Mouse (Mus musculus) liver, embryonic 14.5 days (tissue): ENCODE measurements around the gene Usp42. TPM values are rescaled to one million over a fixed set of nuclear protein-coding genes. Genes with fewer than 3 reads are reported as not detected.

ENCODE experiments used
- ATAC-seq: fragments of 200-750 bp; cut with Nextera tagmentation; 2 replicates; pipeline ENCODE4 v1.8.0; 2017; ENCODE audit warnings: moderate number of reproducible peaks, mild to moderate bottlenecking, moderate library complexity; ENCODE audit not compliant: insufficient read depth
- DNase-seq, 3 experiments: peaks; one replicate each; pipeline ENCODE4 v3.0.0-alpha.2; 2012 to 2013; ENCODE audit warnings: low read depth in 3 of 3, low spot score in 3 of 3
- H3K27ac ChIP-seq: fragments of 300-500 bp; sonication (generic); 2 replicates; pipeline ENCODE4 v1.5.1; 2014; ENCODE audit warnings: moderate library complexity, mild to moderate bottlenecking, control low read depth, inconsistent platforms
- H3K27me3 ChIP-seq: fragments of 300-500 bp; sonication (generic); 2 replicates; pipeline ENCODE4 v1.6.1; 2014; ENCODE audit warnings: mild to moderate bottlenecking, low read length, moderate library complexity; ENCODE audit not compliant: control insufficient read depth, insufficient read depth
- H3K36me3 ChIP-seq: fragments of 300-500 bp; sonication (generic); replicated peaks from 2 replicates; pipeline ENCODE4 v1.6.1; 2014; ENCODE audit warnings: low read depth; ENCODE audit not compliant: control insufficient read depth, insufficient read depth
- H3K4me1 ChIP-seq, 2 experiments: fragments of 200-500 bp in 1 of 2; fragments of 300-500 bp in 1 of 2; sonication (generic) in 1 of 2; replicated peaks; 2 replicates each; pipeline ENCODE4 v1.6.1; 2012 to 2014; ENCODE audit warnings: antibody characterized with exemption in 1 of 2, inconsistent platforms in 1 of 2, low read length in 1 of 2; ENCODE audit not compliant: control insufficient read depth in 2 of 2, insufficient read depth in 2 of 2
- H3K4me2 ChIP-seq: fragments of 300-500 bp; sonication (generic); 2 replicates; pipeline ENCODE4 v1.6.1; 2014; ENCODE audit warnings: low read depth, mild to moderate bottlenecking, control low read depth, moderate library complexity
- H3K4me3 ChIP-seq, 2 experiments: fragments of 200-500 bp in 1 of 2; fragments of 300-500 bp in 1 of 2; sonication (generic) in 1 of 2; 2 replicates each; pipeline ENCODE4 v1.5.1; 2012 to 2014; ENCODE audit warnings: low read depth in 2 of 2, low read length in 2 of 2, mild to moderate bottlenecking in 2 of 2, control low read depth in 1 of 2, inconsistent platforms in 1 of 2, moderate library complexity in 1 of 2; ENCODE audit not compliant: insufficient read depth in 1 of 2
- H3K9ac ChIP-seq: fragments of 300-500 bp; sonication (generic); replicated peaks from 2 replicates; pipeline ENCODE4 v1.6.1; 2014; ENCODE audit warnings: mild to moderate bottlenecking, control low read depth, moderate library complexity
- H3K9me3 ChIP-seq: fragments of 300-500 bp; sonication (generic); 2 replicates; pipeline ENCODE4 v1.6.1; 2016; ENCODE audit warnings: low read length, mixed read lengths; ENCODE audit not compliant: control insufficient read depth
- CTCF ChIP-seq: IDR thresholded peaks from 2 replicates; pipeline ENCODE4 v1.5.1; 2016; ENCODE audit warnings: antibody characterized with exemption, low read depth, control low read depth
- EP300 ChIP-seq: IDR thresholded peaks from 2 replicates; pipeline ENCODE4 v1.6.1; 2016; ENCODE audit warnings: antibody characterized with exemption, low read depth
- WGBS: fragments of 180-500 bp; shearing (Covaris S2); extraction: QIAGEN DNeasy Blood & Tissue Kit; methylation state at CpG from one replicate; pipeline ENCODE4 v1.1.7; 2014; ENCODE audit not compliant: insufficient replicate concordance; 5-methylcytosine and 5-hydroxymethylcytosine counted together
- polyA plus RNA-seq, 2 experiments: library from polyadenylated mRNA; depleted of rRNA in 1 of 2; stranded (reverse) in 1 of 2; unstranded in 1 of 2; fragments of >200 nt; fragmentation: Nextera tagmentation in 1 of 2; extraction: Ambion mirVana in 1 of 2; gene quantifications; 2 replicates each; pipeline versions ENCODE4 v1.2.1 to v1.2.3; 2012 to 2014

Gene Usp42
- polyA plus RNA-seq, 2 experiments, result 1.7 to 2.5 TPM

GRCm38 (mm10) chr5:143666015-143666414, 66.1 kb downstream of the Usp42 start:
- Histone ChIP-seq H3K27ac (peak overlapping the region; percentile 71), H3K9ac (0 out of 2 replicates have a peak overlapping the region, but pooled peaks have one; percentile 20), H3K9me3 (no peaks in the 10 kb centered on the region), H3K4me3 (no peak overlapping the region), H3K27me3 (no peaks in the 10 kb centered on the region), H3K4me2 (peak overlapping the region; percentile 35), H3K4me1 (peaks cover 10 to 21% of the 10 kb centered on the region in 2 experiments), H3K36me3 (no peaks in the 10 kb centered on the region)
- DNase-seq, result peak; percentile 59 to 65 (median 61)
- TF ChIP-seq CTCF, result peak; percentile 25; the same call in 1 of the 2 replicates
- peak; percentile 55; the same call in 1 of the 2 replicates for TF ChIP-seq EP300
- peak; percentile 81 for ATAC-seq
- 34% methylated on average over 1 of the region's 1 CpGs for WGBS

- no peak for DNase-seq
- no peak overlapping the region for H3K4me3 ChIP-seq
- no peaks in the 10 kb centered on the region for H3K9me3 ChIP-seq
- peaks cover 10 to 21% of the 10 kb centered on the region in 2 experiments for H3K4me1 ChIP-seq
- no peak overlapping the region for H3K9ac ChIP-seq
- H3K4me2 ChIP-seq, result no peak overlapping the region
- no peak for TF ChIP-seq EP300
- TF ChIP-seq CTCF, result no peak
- H3K27me3 ChIP-seq, result no peaks in the 10 kb centered on the region
- no peak overlapping the region for H3K27ac ChIP-seq
- no peaks in the 10 kb centered on the region for H3K36me3 ChIP-seq
- ATAC-seq, result no peak
- WGBS, result 85% methylated on average over 2 of the region's 2 CpGs
Measured at GRCm38 (mm10) chr5:143665561-143665960, 66.5 kb downstream of the Usp42 start.

DNA sequence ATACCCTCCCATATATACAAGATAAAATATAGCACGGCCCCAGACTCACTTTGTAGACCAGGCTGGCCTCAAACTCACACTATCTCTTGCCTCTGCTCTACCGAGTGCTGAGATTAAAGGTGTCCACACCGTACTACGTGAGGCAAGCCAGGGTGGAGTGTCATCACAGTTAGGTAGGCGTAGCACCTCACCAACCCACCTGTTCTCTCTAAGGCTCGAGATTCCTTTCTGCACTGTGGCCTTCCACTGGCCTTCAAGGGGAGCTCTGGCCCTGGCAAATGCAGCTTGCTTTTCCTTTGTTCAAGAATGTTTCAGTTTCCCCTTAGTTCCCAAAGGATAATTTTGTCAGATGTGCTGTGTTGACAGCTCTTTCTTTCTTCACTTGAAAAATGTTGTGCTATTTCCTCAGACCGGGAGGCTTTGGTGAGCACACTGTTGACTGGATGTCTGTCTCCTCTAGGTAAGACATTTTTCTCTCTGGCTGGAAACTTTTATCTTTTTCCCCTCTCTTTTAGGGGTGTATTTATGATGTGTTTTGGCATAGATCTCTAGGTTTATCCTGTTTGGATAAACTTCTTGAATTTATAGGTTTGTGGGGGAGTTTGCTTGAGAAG, 68.9 kb downstream of the Usp42 start:
- Histone ChIP-seq H3K4me1 (peaks cover 25 to 27% of the 10 kb centered on the region in 2 experiments), H3K36me3 (no peaks in the 10 kb centered on the region), H3K4me3 (no peak overlapping the region), H3K9ac (no peak overlapping the region), H3K9me3 (no peaks in the 10 kb centered on the region), H3K27ac (no peak overlapping the region), H3K4me2 (no peak overlapping the region), H3K27me3 (no peaks in the 10 kb centered on the region)
- TF ChIP-seq CTCF, result no peak
- TF ChIP-seq EP300, result no peak
- DNase-seq (no peak), ATAC-seq (no peak)
- 58% methylated on average over 7 of the region's 7 CpGs for WGBS

Other genes starting within 250 kb of the Usp42 start
- 53.9 and 115 TPM in 2 replicates for gene Rac1, start 204.2 kb downstream of the Usp42 start, polyA plus RNA-seq (2012; rRNA removed)
- gene Rac1, start 204.2 kb downstream of the Usp42 start, polyA plus RNA-seq (2014; fragmentation: Nextera tagmentation; extraction: Ambion mirVana), result 146 and 161 TPM in 2 replicates
- gene Cyth3, start 109.8 kb downstream of the Usp42 start, polyA plus RNA-seq (2012; rRNA removed), result 20.7 and 24.1 TPM in 2 replicates
- 28.1 and 33.5 TPM in 2 replicates for gene Cyth3, start 109.8 kb downstream of the Usp42 start, polyA plus RNA-seq (2014; fragmentation: Nextera tagmentation; extraction: Ambion mirVana)
- 39.8 and 44.3 TPM in 2 replicates for gene Eif2ak1, start 85.5 kb upstream of the Usp42 start, polyA plus RNA-seq (2012; rRNA removed)
- 108 and 112 TPM in 2 replicates for gene Eif2ak1, start 85.5 kb upstream of the Usp42 start, polyA plus RNA-seq (2014; fragmentation: Nextera tagmentation; extraction: Ambion mirVana)
- gene Ankrd61, start 165.4 kb upstream of the Usp42 start, polyA plus RNA-seq (2012; rRNA removed), result 0.03 and 0.04 TPM in 2 replicates
- 0.13 and 0.27 TPM in 2 replicates for gene Ankrd61, start 165.4 kb upstream of the Usp42 start, polyA plus RNA-seq (2014; fragmentation: Nextera tagmentation; extraction: Ambion mirVana)
- gene Aimp2, start 177.6 kb upstream of the Usp42 start, polyA plus RNA-seq (2012; rRNA removed), result 44.6 and 59.1 TPM in 2 replicates
- 45.0 and 45.6 TPM in 2 replicates for gene Aimp2, start 177.6 kb upstream of the Usp42 start, polyA plus RNA-seq (2014; fragmentation: Nextera tagmentation; extraction: Ambion mirVana)
- gene Pms2, start 177.7 kb upstream of the Usp42 start, polyA plus RNA-seq (2012; rRNA removed), result 4.1 and 6.7 TPM in 2 replicates
- gene Pms2, start 177.7 kb upstream of the Usp42 start, polyA plus RNA-seq (2014; fragmentation: Nextera tagmentation; extraction: Ambion mirVana), result 13.6 and 15.7 TPM in 2 replicates
- 0.51 and 0.59 TPM in 2 replicates for gene Gm42421, start 195.9 kb upstream of the Usp42 start, polyA plus RNA-seq (2012; rRNA removed)
- gene Gm42421, start 195.9 kb upstream of the Usp42 start, polyA plus RNA-seq (2014; fragmentation: Nextera tagmentation; extraction: Ambion mirVana), result 0.20 and 0.24 TPM in 2 replicates
- gene Rsph10b, start 200.8 kb upstream of the Usp42 start, polyA plus RNA-seq (2012; rRNA removed), result 0.19 and 0.44 TPM in 2 replicates
- 0.21 and 0.66 TPM in 2 replicates for gene Rsph10b, start 200.8 kb upstream of the Usp42 start, polyA plus RNA-seq (2014; fragmentation: Nextera tagmentation; extraction: Ambion mirVana)